14 mouse cellular contexts compared by ENCODE assay signal in the genomic region with DNA sequence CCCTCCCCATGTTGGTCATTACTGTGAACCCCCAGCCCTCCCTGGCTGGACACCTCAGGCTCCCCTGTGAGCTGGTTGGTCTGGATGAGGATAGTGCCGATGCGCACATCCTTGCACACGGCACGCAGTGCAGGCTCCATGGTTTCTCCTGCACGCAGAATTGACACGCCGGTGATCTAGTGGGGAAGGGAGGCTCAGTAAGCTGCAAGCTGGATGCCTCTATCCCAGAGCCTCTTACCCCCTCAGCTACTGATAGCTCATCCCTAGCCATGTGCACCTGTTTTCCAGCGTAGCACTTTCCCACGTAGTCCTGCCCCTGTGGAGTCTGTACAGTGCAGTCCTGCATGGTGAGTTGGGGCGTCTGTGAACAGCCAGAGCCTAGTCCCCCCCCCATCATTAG.
"Had no signal": no experiment of that assay in that cellular context is flagged by ENCODE, and none has a peak within 500 bp of the region (broad histone marks: within the 10 kb centered on the region; RNA-seq: fewer than 3 reads in every experiment).

No protein-coding gene starts in this region.

- H3K4me3 ChIP-seq: limb, embryonic 12.5 days; lung, embryonic 15.5 days; megakaryocyte, embryonic 14.5 days; neural tube, embryonic 13.5 days had no signal

- H3K9me3 ChIP-seq: limb, embryonic 12.5 days; lung, embryonic 15.5 days; neural tube, embryonic 13.5 days had no signal

- H3K27me3 ChIP-seq: limb, embryonic 12.5 days; lung, embryonic 15.5 days; megakaryocyte, embryonic 14.5 days; neural tube, embryonic 13.5 days had no signal

- DNase-seq: kidney, adult 8-10 months; layer of hippocampus, adult 9-11 months; layer of hippocampus, postnatal 36 days; lung, postnatal 14 days; midbrain, embryonic 14.5 days; right cerebral cortex, postnatal 25 days; thymus, adult 2 months; thymus, postnatal 25 days had no signal

- ATAC-seq: intestine, postnatal 0 days had no signal

- H3K4me1 ChIP-seq: limb, embryonic 12.5 days; lung, embryonic 15.5 days; neural tube, embryonic 13.5 days had no signal

- H3K9ac ChIP-seq: limb, embryonic 12.5 days; lung, embryonic 15.5 days; neural tube, embryonic 13.5 days had no signal

- H3K27ac ChIP-seq: limb, embryonic 12.5 days; lung, embryonic 15.5 days; macrophage; neural tube, embryonic 13.5 days had no signal

- H3K4me2 ChIP-seq: limb, embryonic 12.5 days; lung, embryonic 15.5 days; neural tube, embryonic 13.5 days had no signal
